Mouse (Mus musculus) urinary bladder, postnatal 10 days (tissue): ENCODE results near the gene Bcas3.

ENCODE experiments used
- DNase-seq: peaks from one replicate; pipeline ENCODE4 v3.0.0; 2022; ENCODE audit warnings: low spot score

The Bcas3 gene

GRCm38 (mm10) chr11:85754631-85755502 lies 401.9 kb downstream of the Bcas3 start:
- DNase-seq, result no peak

DNA sequence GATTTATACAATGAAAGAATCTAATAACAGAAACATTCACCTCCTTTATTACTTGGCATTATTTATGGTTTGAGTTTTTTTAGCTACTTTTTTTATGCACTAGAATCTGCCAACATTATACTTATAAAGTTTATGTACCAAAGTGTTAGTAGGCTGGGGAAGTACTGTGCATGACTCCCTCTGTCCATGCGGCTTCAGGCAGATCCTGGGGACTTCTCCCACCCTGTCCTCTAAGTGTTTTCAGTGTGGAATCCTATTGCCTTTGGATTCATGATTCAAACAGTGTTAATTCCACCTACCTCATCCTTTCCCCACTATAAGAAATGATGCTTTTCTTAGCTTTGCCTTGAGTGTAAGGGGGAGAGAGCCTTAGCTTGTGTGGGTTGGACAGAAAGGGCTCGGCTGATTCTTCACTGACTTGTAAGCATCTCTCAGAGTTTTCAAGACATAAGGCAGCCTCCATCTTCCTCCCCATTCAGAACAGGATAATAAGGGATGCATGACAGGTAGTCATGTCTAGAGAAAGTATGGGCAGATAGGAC lies 402.6 kb downstream of the Bcas3 start:
- DNase-seq, result no peak

GRCm38 (mm10) chr11:85758891-85759290 lies 405.9 kb downstream of the Bcas3 start:
- DNase-seq, result no peak

GRCm38 (mm10) chr11:85759634-85760439 lies 406.9 kb downstream of the Bcas3 start:
- DNase-seq, result no peak

DNA sequence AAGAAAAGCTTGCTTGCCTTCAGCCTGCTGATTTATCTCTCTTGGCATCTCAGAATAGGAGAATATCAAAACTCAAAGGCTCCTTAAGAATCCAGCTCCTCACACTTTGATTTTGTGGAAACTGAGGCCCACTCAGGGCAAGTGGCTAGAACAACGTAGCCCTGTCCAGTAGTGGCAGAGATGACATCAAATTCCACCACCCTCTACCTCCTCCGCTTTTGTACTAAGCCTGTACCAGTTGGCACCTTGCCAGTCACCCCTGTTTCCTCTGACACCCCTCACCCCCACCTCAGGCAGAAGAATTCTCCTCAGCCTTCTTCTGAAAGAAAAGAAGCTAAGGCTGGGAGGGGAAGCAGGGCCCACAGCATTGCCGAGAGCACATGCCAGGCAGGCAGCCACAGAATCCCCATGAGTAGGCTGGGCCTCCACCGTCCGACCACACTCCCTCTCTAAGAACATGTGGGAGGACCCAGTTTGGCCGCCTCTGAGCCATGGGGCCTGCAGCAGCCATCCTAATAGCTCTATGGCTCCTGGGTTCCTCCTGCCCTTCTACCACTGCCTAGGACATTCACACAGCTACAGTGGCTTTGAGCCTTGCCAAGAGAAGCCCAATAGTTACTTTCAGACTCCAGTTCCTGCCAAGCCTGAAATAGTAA lies 407.6 kb downstream of the Bcas3 start:
- peak; percentile 26 for DNase-seq

GRCm38 (mm10) chr11:85761170-85761569 lies 408.2 kb downstream of the Bcas3 start:
- no peak for DNase-seq

DNA sequence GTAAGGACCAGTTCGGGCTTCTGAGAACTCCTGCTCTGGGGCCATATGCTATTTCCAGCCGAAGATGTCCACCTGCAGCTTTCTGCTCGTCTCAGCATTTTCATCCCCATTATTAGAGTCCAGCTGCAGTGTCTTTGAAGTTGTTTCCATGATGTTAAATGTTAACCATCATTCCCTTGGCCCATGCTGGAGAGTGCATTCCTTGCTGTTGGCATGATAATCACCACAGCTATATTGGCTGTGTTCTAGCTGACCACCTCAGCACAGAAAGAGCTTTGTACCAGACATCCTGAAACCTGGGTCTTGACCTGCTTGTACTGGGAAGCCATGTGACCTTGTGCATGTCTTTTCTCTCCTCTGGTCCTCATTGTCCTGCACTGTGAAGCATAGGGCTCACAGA lies 410.7 kb downstream of the Bcas3 start:
- DNase-seq, result no peak

GRCm38 (mm10) chr11:85766106-85766723 lies 413.2 kb downstream of the Bcas3 start:
- DNase-seq, result no peak

- no peak for DNase-seq
These were observed 413.8 kb downstream of the Bcas3 start for GRCm38 (mm10) chr11:85766811-85767210.

DNA sequence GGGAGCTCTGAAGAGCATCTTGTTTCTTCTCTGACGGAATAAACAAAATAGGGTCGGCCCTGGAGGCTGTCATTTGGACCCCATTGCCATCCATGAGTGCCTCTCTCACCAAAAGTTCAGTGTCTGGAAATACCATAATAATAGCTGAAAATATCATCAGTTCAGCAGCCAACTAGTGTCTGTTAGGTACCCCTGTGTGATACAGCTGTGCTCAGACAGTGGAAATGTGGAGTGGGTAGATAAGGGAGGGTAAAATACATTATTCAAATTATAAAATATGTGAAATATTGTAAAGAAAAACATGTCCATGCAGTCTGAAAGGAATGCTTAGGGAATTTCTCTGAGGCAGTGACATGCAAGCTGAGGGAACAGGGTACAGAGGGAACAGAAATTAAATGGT lies 416.8 kb downstream of the Bcas3 start:
- no peak for DNase-seq

DNA sequence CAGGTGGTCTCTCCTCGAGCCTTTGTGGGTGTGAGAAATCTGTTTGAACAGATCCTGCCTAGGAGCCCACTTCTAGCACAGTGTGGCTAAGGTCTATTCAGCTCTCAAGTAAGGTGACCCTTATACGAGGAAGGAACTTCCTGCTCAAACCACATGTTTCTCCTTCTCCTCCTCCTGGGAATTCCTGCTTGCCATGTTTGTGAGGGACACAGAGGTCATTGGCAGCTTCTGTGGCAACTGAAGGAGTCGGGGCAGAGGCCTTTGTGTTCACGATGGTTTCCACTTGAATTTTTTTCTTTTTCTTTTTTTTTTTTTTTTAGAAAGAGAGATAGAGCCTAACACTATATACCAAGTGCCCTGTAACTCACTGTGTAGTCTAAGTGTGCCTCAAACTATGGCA lies 420.4 kb downstream of the Bcas3 start:
- DNase-seq, result no peak

DNA sequence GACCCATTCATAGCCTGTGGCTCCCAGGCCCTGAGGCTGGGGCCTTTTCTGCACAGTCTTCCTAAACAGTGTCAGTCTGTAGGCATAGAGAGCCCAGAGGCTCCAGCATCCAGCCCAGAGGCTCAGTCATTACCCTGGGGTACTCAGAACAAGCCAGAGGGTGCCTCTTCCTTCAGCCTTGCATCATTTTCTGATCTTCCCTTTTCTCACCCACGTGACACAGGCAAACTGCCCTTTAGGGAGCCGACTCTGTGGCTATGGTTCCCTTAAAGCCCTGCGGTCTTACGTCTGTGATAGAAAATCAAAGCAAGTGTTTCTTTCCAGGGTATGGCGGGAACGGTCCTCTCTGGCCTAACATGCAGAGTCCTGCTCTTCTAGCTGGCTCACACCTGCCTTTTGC lies 421.7 kb downstream of the Bcas3 start:
- no peak for DNase-seq

DNA sequence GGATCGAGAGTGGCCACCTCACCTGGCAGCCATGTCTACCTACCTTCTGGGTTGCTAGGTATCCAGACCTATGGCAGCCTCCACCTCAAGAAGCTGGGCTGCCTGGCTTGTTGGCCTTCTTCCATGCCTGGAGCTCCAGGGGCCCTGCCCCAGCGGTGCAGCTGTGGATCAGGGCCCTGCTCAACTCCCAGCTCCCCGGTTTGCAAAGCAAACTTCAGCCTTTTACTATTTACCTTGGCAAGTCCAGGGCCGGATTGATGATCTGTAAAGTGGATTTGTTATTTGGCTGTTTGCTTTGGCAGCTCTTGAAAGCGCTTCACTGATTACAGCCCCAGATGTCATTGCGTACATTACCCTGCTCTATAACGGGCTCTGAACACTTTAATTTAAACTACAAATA lies 422.5 kb downstream of the Bcas3 start:
- DNase-seq, result no peak

DNA sequence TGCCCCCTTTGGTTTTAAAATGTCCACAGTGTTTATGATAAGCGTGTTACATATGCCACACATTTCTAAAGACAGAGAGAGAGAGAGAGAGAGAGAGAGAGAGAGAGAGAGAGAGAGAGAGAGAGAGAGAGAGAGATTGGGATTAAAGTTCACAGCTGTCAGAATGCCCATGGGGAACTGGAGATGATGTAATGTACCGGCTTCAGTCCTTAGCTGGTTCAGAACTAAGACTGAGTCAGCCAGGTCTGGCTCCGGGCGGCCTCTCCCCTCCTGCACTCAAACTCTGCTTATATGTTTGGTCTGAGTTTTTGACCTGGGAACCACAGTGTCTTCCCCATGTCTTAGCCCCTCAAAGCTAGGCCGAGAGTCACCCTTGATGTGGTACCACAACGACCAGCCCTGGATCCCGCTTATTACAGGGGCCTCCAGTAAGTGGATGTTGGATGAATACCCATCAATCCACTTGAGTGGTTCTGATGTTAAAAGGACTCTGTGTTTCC lies 423.9 kb downstream of the Bcas3 start:
- no peak for DNase-seq

DNA sequence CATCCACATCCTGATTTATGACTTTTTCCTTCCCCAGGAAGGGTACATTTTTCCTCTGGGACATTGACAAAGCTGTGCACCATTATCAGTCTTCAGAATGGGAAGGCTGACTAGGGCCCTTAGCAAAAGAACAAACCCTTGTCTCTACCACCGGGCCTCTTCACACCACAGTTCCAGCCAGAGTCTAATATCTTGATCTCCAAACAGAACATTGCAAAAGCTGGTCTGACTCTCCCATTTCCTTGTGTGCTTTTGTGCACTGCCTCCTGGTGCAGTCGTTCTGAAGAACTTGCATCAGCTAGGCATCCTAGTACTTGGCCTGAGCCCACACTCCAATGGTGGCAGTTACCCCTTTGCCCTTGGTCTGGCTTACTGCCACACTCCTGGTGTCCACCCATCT lies 425.0 kb downstream of the Bcas3 start:
- DNase-seq, result no peak

GRCm38 (mm10) chr11:85780303-85780702 lies 427.3 kb downstream of the Bcas3 start:
- no peak for DNase-seq

GRCm38 (mm10) chr11:85786113-85786718 lies 433.2 kb downstream of the Bcas3 start:
- no peak for DNase-seq

- DNase-seq, result no peak
These were observed 436.8 kb downstream of the Bcas3 start for GRCm38 (mm10) chr11:85789750-85790149.

- DNase-seq, result no peak
These were observed 437.3 kb downstream of the Bcas3 start for GRCm38 (mm10) chr11:85790267-85790666.

- DNase-seq, result no peak
These were observed 438.2 kb downstream of the Bcas3 start for GRCm38 (mm10) chr11:85791212-85791611.

DNA sequence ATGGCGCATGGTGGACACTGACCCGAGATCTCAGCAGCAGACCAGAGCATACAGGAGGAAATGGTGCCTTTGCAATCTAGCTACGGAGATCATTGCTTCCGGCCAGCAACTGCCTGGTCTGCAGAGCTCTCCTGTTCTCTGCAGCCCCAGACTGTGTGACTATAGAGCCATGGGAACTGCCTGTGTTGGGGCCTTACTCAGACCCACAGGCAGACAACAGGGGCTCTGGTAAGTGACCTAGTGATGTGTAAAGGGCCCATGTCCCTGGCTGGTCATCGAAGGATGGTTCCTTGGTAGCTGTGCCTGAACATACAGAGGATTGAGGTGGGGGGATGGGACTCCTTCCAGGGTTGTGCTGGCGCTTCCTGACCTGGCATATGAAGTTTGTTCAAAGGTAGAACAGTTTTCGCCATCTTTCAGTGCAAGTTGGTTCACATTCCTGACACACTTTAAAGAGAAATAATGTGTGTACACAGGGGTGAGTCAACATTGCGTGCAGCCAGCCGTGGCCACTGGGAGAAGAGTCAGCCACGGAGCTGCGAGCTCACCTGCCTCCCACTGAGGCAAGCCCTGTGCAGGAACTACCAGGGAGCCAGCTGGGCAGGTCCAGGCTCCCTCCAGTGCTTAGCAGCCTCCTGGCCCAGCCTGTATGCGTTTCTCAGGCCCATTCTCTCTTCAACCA lies 439.7 kb downstream of the Bcas3 start:
- DNase-seq, result no peak
